Mouse (Mus musculus) liver, embryonic 14.5 days (tissue): ENCODE results near the gene Sept14. TPM values are rescaled to one million over a fixed set of nuclear protein-coding genes. Genes with fewer than 3 reads are reported as not detected.

ENCODE experiments used
- ATAC-seq: fragments of 200-750 bp; cut with Nextera tagmentation; 2 replicates; pipeline ENCODE4 v1.8.0; 2017; ENCODE audit warnings: moderate number of reproducible peaks, mild to moderate bottlenecking, moderate library complexity; ENCODE audit not compliant: insufficient read depth
- DNase-seq, 3 experiments: peaks; one replicate each; pipeline ENCODE4 v3.0.0-alpha.2; 2012 to 2013; ENCODE audit warnings: low read depth in 3 of 3, low spot score in 3 of 3
- H3K27ac ChIP-seq: fragments of 300-500 bp; sonication (generic); 2 replicates; pipeline ENCODE4 v1.5.1; 2014; ENCODE audit warnings: moderate library complexity, mild to moderate bottlenecking, control low read depth, inconsistent platforms
- H3K27me3 ChIP-seq: fragments of 300-500 bp; sonication (generic); 2 replicates; pipeline ENCODE4 v1.6.1; 2014; ENCODE audit warnings: mild to moderate bottlenecking, low read length, moderate library complexity; ENCODE audit not compliant: control insufficient read depth, insufficient read depth
- H3K36me3 ChIP-seq: fragments of 300-500 bp; sonication (generic); replicated peaks from 2 replicates; pipeline ENCODE4 v1.6.1; 2014; ENCODE audit warnings: low read depth; ENCODE audit not compliant: control insufficient read depth, insufficient read depth
- H3K4me1 ChIP-seq, 2 experiments: fragments of 200-500 bp in 1 of 2; fragments of 300-500 bp in 1 of 2; sonication (generic) in 1 of 2; replicated peaks; 2 replicates each; pipeline ENCODE4 v1.6.1; 2012 to 2014; ENCODE audit warnings: antibody characterized with exemption in 1 of 2, inconsistent platforms in 1 of 2, low read length in 1 of 2; ENCODE audit not compliant: control insufficient read depth in 2 of 2, insufficient read depth in 2 of 2
- H3K4me2 ChIP-seq: fragments of 300-500 bp; sonication (generic); 2 replicates; pipeline ENCODE4 v1.6.1; 2014; ENCODE audit warnings: low read depth, mild to moderate bottlenecking, control low read depth, moderate library complexity
- H3K4me3 ChIP-seq, 2 experiments: fragments of 200-500 bp in 1 of 2; fragments of 300-500 bp in 1 of 2; sonication (generic) in 1 of 2; 2 replicates each; pipeline ENCODE4 v1.5.1; 2012 to 2014; ENCODE audit warnings: low read depth in 2 of 2, low read length in 2 of 2, mild to moderate bottlenecking in 2 of 2, control low read depth in 1 of 2, inconsistent platforms in 1 of 2, moderate library complexity in 1 of 2; ENCODE audit not compliant: insufficient read depth in 1 of 2
- H3K9ac ChIP-seq: fragments of 300-500 bp; sonication (generic); replicated peaks from 2 replicates; pipeline ENCODE4 v1.6.1; 2014; ENCODE audit warnings: mild to moderate bottlenecking, control low read depth, moderate library complexity
- H3K9me3 ChIP-seq: fragments of 300-500 bp; sonication (generic); 2 replicates; pipeline ENCODE4 v1.6.1; 2016; ENCODE audit warnings: low read length, mixed read lengths; ENCODE audit not compliant: control insufficient read depth
- CTCF ChIP-seq: IDR thresholded peaks from 2 replicates; pipeline ENCODE4 v1.5.1; 2016; ENCODE audit warnings: antibody characterized with exemption, low read depth, control low read depth
- EP300 ChIP-seq: IDR thresholded peaks from 2 replicates; pipeline ENCODE4 v1.6.1; 2016; ENCODE audit warnings: antibody characterized with exemption, low read depth
- WGBS: fragments of 180-500 bp; shearing (Covaris S2); extraction: QIAGEN DNeasy Blood & Tissue Kit; methylation state at CpG from one replicate; pipeline ENCODE4 v1.1.7; 2014; ENCODE audit not compliant: insufficient replicate concordance; 5-methylcytosine and 5-hydroxymethylcytosine counted together
- polyA plus RNA-seq, 2 experiments: library from polyadenylated mRNA; depleted of rRNA in 1 of 2; stranded (reverse) in 1 of 2; unstranded in 1 of 2; fragments of >200 nt; fragmentation: Nextera tagmentation in 1 of 2; extraction: Ambion mirVana in 1 of 2; gene quantifications; 2 replicates each; pipeline versions ENCODE4 v1.2.1 to v1.2.3; 2012 to 2014

The Sept14 gene
- polyA plus RNA-seq, 2 experiments = not detected

DNA sequence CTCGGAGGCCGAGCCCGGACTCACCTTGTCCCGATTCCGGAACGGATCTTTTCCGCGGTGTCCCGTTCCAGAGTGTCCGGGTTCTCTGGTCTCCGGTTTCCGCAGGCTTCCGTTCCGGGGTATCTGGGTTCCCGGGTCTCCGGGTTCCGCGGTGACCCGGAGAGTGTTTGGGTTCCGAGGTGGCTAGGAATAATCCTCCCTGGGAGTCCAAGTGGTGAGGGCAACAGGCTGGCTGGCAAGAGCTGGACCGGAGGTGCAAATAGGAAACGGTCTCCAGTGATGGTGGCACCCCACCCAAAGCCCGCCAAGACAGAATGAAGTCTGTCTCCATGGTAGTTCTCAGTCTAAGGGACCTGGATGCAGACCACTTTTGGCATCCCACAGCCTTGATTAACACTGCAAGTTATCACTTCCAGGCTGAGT, 38.3 kb downstream of the Sept14 start, which contains the start of gene Zfp11:
TSS of gene Zfp11 (minus strand) at position 64 of the 423 bp plus-strand sequence.
- Histone ChIP-seq H3K4me3 (peak within 1 kb of the TSS; percentile 64 to 68), H3K27ac (no peak within 1 kb of the TSS), H3K27me3 (no peaks in the 10 kb centered on the region), H3K4me1 (0 out of 4 replicates have a peak, but pooled peaks cover 2% of the 10 kb centered on the region in 2 experiments), H3K9me3 (no peaks in the 10 kb centered on the region), H3K4me2 (peak within 1 kb of the TSS; percentile 74), H3K9ac (peak within 1 kb of the TSS; percentile 58), H3K36me3 (no peaks in the 10 kb centered on the region)
- peak; percentile 54 to 58 (median 56) for DNase-seq
- no peak for TF ChIP-seq CTCF
- peak; percentile 82 for ATAC-seq
- WGBS = 1% methylated on average over 23 of the region's 23 CpGs

DNA sequence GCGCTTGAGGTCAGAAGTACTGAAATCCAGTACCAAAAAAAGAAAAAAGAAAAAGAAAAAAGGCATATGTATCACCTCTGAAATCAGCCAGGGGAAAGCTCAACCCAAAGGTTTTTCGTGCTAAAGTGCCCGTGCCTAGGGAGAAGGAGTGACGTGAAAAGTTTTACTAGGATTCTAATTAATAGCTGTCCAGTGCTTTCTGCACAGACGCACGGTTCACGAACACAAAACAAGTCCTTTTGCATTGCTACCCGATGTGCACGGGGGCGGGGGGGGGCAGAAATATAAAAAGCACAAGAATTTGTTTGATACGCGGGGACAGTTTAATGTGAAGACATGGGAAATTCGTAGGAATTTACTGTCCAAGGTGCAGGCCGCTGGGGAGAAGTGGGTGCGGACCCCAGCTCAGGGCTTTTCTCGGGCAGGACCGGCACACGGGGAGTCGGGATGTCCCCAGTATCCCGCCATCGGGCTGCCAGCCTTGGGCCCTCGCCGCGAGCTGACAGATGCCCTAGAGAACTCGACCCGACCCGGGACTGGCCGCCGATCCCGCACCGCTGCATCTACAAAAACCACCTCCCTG, 38.8 kb downstream of the Sept14 start:
- H3K36me3 ChIP-seq = no peaks in the 10 kb centered on the region
- H3K4me2 ChIP-seq = peak overlapping the region; percentile 74
- peak overlapping the region; percentile 58 for H3K9ac ChIP-seq
- no peaks in the 10 kb centered on the region for H3K27me3 ChIP-seq
- ATAC-seq = peak; percentile 50; the same call in 1 of the 2 replicates
- peak in 1 of 3 experiments; percentile 2 for DNase-seq
- WGBS = under 1% methylated on average over 31 of the region's 31 CpGs
- TF ChIP-seq CTCF (no peak), EP300 (no peak)
- H3K27ac ChIP-seq = no peak overlapping the region
- H3K4me3 ChIP-seq = peak overlapping the region; percentile 64 to 68
- no peaks in the 10 kb centered on the region for H3K9me3 ChIP-seq
- 0 out of 4 replicates have a peak, but pooled peaks cover 2% of the 10 kb centered on the region in 2 experiments for H3K4me1 ChIP-seq

DNA sequence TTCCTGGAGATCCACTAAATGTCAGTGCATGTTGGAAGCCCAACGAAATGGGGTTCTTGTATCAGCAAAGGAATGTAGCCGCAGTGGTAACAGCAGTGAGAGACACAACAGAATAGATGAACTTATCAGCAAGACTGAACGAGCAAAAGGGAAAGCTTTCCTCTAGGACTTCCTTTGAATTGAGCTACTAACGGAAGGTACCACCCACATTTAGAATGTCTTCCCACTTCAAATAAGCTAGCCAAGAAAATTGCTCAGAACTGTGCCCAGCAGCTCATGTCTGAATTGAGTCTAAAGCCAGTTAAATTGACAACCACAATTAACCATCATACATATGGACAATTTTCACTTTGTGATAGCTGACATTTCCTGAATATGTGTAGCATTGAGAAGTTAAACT, 40.5 kb downstream of the Sept14 start:
- Histone ChIP-seq H3K9ac (no peak overlapping the region), H3K4me3 (no peak overlapping the region), H3K4me2 (no peak overlapping the region), H3K27ac (no peak overlapping the region), H3K36me3 (no peaks in the 10 kb centered on the region), H3K4me1 (0 out of 4 replicates have a peak, but pooled peaks cover 2% of the 10 kb centered on the region in 2 experiments), H3K9me3 (no peaks in the 10 kb centered on the region), H3K27me3 (no peaks in the 10 kb centered on the region)
- 58% methylated on average over 4 of the region's 4 CpGs for WGBS
- ATAC-seq = no peak
- DNase-seq = no peak
- TF ChIP-seq CTCF (no peak), EP300 (no peak)

DNA sequence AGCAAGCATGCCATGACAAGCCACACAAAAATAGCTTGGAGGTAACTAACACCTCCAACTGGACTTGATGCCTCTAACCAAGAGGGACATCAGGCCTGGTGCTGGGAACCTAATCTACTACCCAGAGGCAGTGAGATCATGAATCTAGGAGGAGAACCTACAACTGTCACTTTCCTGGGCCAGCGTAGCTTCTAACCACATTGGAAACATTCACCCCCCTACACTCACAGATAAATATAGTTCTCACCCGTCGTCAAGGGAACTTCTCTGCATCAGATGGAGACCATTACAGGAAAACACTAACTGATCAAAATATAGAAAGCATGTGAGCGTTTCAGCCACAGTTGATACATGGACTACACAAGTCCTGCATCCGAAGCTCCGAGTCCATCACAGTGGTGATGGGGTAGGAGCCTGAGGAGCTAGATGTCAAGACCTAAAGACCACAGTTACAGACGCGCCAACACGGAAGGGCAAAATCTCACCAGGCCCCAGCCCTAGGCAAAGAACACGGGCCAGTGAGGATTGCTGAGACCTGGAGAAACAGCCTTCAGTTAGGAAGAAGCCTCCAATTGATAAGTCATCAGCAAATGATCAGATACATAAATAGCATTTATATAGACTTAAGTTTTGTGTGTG, 41.9 kb downstream of the Sept14 start:
- Histone ChIP-seq H3K27ac (no peak overlapping the region), H3K4me2 (no peak overlapping the region), H3K4me3 (no peak overlapping the region), H3K4me1 (0 out of 4 replicates have a peak, but pooled peaks cover 2% of the 10 kb centered on the region in 2 experiments), H3K9me3 (no peaks in the 10 kb centered on the region), H3K36me3 (no peaks in the 10 kb centered on the region), H3K27me3 (no peaks in the 10 kb centered on the region), H3K9ac (no peak overlapping the region)
- no peak for ATAC-seq
- TF ChIP-seq CTCF (no peak), EP300 (no peak)
- 55% methylated on average over 10 of the region's 10 CpGs for WGBS
- no peak for DNase-seq

DNA sequence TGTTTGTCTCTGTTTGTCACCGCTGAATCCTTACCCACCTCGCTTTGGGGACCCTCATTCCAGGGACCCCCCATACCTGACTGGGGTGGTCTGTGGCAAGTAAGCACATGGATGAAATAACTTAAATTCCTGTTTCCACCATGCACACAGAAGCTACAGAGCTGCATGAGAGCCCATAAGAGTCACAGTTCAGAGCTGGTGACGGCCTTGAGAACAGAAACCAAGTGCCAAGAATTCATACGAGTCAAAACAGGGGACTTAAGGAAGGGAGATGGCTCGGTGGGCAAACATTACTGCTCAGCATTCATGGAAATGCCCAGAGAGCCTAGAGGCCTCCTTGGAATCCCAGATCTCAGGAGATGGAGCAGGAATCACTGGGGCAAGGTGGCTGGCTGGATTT, 44.2 kb downstream of the Sept14 start:
- ATAC-seq = no peak
- Histone ChIP-seq H3K9ac (no peak overlapping the region), H3K36me3 (no peaks in the 10 kb centered on the region), H3K4me1 (no peaks in the 10 kb centered on the region), H3K4me3 (no peak overlapping the region), H3K27ac (no peak overlapping the region), H3K4me2 (no peak overlapping the region), H3K9me3 (no peaks in the 10 kb centered on the region), H3K27me3 (no peaks in the 10 kb centered on the region)
- TF ChIP-seq CTCF = no peak
- no peak for TF ChIP-seq EP300
- DNase-seq = no peak
- WGBS = 59% methylated on average over 5 of the region's 5 CpGs
